Mouse (Mus musculus) E14TG2a.4 (cell line): ENCODE measurements around the gene Dctn2.

Experiments used
- CTCF ChIP-seq: conservative IDR thresholded peaks from 2 replicates; pipeline ENCODE4 v1.5.1; 2014; ENCODE audit warnings: low read length
- NANOG ChIP-seq: IDR thresholded peaks from 2 replicates; pipeline ENCODE4 v1.6.1; 2014; ENCODE audit warnings: borderline replicate concordance, low read length, mixed read lengths

GRCm38 (mm10) chr10:127324495-127324894 is 58.3 kb downstream of the Dctn2 start:
- TF ChIP-seq CTCF (peak; percentile 66), NANOG (no peak)
